Mouse (Mus musculus): ENCODE measurements around the gene Trf. TPM values are rescaled to one million over a fixed set of nuclear protein-coding genes. Genes with fewer than 3 reads are reported as not detected.

The Trf gene
- polyA plus RNA-seq, 1 experiment from 2014 or later = 18.7 TPM

GRCm38 (mm10) chr9:103228370-103229003 lies 1.8 kb downstream of the Trf start:
- Histone ChIP-seq H3K36me3 (ENCODE audit: control insufficient read depth, insufficient read depth, low read length) (no peaks in the 10 kb centered on the region), H3K27ac (ENCODE audit: low read depth, low read length) (no peak overlapping the region), H3K4me1 (ENCODE audit: control insufficient read depth, insufficient read depth, low read length) (no peaks in the 10 kb centered on the region), H3K4me2 (no peak overlapping the region), H3K27me3 (ENCODE audit: control insufficient read depth, insufficient read depth, low read length) (no peaks in the 10 kb centered on the region), H3K9me3 (ENCODE audit: control insufficient read depth, low read length) (no peaks in the 10 kb centered on the region), H3K4me3 (ENCODE audit: low read depth, low read length) (no peak overlapping the region), H3K9ac (ENCODE audit: low read length) (no peak overlapping the region)
- WGBS = 94% methylated on average over 13 of the region's 13 CpGs
- ATAC-seq (ENCODE audit: low FRiP score) (no peak), DNase-seq (ENCODE audit: low spot score, missing footprints) (peak; percentile 79)

- WGBS = 90% methylated on average over 16 of the region's 16 CpGs
- H3K9me3 ChIP-seq (ENCODE audit: control insufficient read depth, low read length) = no peaks in the 10 kb centered on the region
- H3K9ac ChIP-seq (ENCODE audit: low read length) = no peak overlapping the region
- no peak for DNase-seq (ENCODE audit: low spot score, missing footprints)
- no peak for ATAC-seq (ENCODE audit: low FRiP score)
- H3K4me3 ChIP-seq (ENCODE audit: low read depth, low read length) = no peak overlapping the region
- no peaks in the 10 kb centered on the region for H3K4me1 ChIP-seq (ENCODE audit: control insufficient read depth, insufficient read depth, low read length)
- no peak overlapping the region for H3K4me2 ChIP-seq
- no peaks in the 10 kb centered on the region for H3K36me3 ChIP-seq (ENCODE audit: control insufficient read depth, insufficient read depth, low read length)
- no peaks in the 10 kb centered on the region for H3K27me3 ChIP-seq (ENCODE audit: control insufficient read depth, insufficient read depth, low read length)
- no peak overlapping the region for H3K27ac ChIP-seq (ENCODE audit: low read depth, low read length)
Measured at GRCm38 (mm10) chr9:103227760-103228159, 2.5 kb downstream of the Trf start.

DNA sequence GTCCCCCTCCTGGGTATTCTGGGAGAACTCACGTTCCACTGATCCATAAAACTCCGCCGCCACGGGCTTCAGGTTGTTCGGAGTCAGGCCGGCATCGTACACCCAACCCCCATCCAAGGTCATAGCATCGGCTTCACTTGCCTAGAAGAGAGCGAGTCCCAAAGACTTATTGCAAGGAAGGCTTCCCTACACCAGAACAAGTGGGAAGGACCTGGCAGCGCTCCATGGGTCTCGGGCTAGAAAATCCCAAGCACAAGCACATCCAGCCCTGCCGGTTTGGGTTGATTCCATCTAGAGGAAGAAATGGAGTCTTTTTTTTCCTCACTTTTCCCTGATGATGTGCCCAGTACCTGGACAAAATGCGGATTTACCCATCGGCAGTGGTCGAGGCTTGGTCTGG lies 3.4 kb downstream of the Trf start:
- 94% methylated on average over 15 of the region's 15 CpGs for WGBS
- no peak for DNase-seq (ENCODE audit: low spot score, missing footprints)
- Histone ChIP-seq H3K9me3 (ENCODE audit: control insufficient read depth, low read length) (no peaks in the 10 kb centered on the region), H3K9ac (ENCODE audit: low read length) (no peak overlapping the region), H3K27ac (ENCODE audit: low read depth, low read length) (no peak overlapping the region), H3K4me2 (no peak overlapping the region), H3K4me3 (ENCODE audit: low read depth, low read length) (no peak overlapping the region), H3K27me3 (ENCODE audit: control insufficient read depth, insufficient read depth, low read length) (no peaks in the 10 kb centered on the region), H3K36me3 (ENCODE audit: control insufficient read depth, insufficient read depth, low read length) (no peaks in the 10 kb centered on the region), H3K4me1 (ENCODE audit: control insufficient read depth, insufficient read depth, low read length) (no peaks in the 10 kb centered on the region)
- no peak for ATAC-seq (ENCODE audit: low FRiP score)

GRCm38 (mm10) chr9:103225464-103225863 lies 4.8 kb downstream of the Trf start:
- DNase-seq (ENCODE audit: low spot score, missing footprints) = no peak

DNA sequence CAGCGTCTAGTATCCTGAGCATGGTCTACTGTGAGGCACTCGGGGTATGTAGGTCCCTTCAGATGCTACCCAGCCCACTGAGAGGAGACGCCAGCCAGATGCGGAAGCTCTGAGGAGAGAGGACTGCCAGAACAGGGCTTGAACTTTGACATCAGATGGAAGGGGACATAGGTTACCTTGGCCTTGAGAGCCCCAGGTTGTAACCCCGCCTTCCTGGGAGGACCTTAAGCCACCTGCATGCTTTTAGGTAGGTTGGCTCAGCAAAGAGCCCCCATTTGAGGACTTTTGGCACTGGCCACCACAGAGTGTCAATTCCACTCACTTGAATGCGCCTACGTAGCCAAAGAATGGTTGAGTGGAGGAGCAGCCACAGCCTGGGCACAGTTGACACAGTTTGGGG lies 5.5 kb downstream of the Trf start:
- H3K36me3 ChIP-seq (ENCODE audit: control insufficient read depth, insufficient read depth, low read length) = no peaks in the 10 kb centered on the region; the same call in 1 of the 2 replicates
- no peak overlapping the region for H3K4me2 ChIP-seq
- H3K4me3 ChIP-seq (ENCODE audit: low read depth, low read length) = no peak overlapping the region
- ATAC-seq (ENCODE audit: low FRiP score) (no peak), DNase-seq (ENCODE audit: low spot score, missing footprints) (no peak)
- WGBS = 92% methylated on average over 7 of the region's 7 CpGs
- no peak overlapping the region for H3K27ac ChIP-seq (ENCODE audit: low read depth, low read length)
- H3K4me1 ChIP-seq (ENCODE audit: control insufficient read depth, insufficient read depth, low read length) = no peaks in the 10 kb centered on the region
- H3K27me3 ChIP-seq (ENCODE audit: control insufficient read depth, insufficient read depth, low read length) = no peaks in the 10 kb centered on the region
- no peak overlapping the region for H3K9ac ChIP-seq (ENCODE audit: low read length)
- H3K9me3 ChIP-seq (ENCODE audit: control insufficient read depth, low read length) = no peaks in the 10 kb centered on the region

More at GRCm38 (mm10) chr9:103225464-103225863, 4.8 kb downstream of the Trf start:
- Histone ChIP-seq H3K36me3 (ENCODE audit: control insufficient read depth, insufficient read depth, low read length) (no peaks in the 10 kb centered on the region), H3K9me3 (ENCODE audit: control insufficient read depth, low read length) (no peaks in the 10 kb centered on the region), H3K4me2 (no peak overlapping the region), H3K4me3 (ENCODE audit: low read depth, low read length) (no peak overlapping the region), H3K4me1 (ENCODE audit: control insufficient read depth, insufficient read depth, low read length) (no peaks in the 10 kb centered on the region), H3K27me3 (ENCODE audit: control insufficient read depth, insufficient read depth, low read length) (no peaks in the 10 kb centered on the region), H3K27ac (ENCODE audit: low read depth, low read length) (no peak overlapping the region), H3K9ac (ENCODE audit: low read length) (no peak overlapping the region)
- ATAC-seq (ENCODE audit: low FRiP score) = no peak
- WGBS = 71% methylated on average over 3 of the region's 3 CpGs

- Histone ChIP-seq H3K27ac (ENCODE audit: low read depth, low read length) (no peak overlapping the region), H3K4me1 (ENCODE audit: control insufficient read depth, insufficient read depth, low read length) (no peaks in the 10 kb centered on the region), H3K9ac (ENCODE audit: low read length) (no peak overlapping the region), H3K4me2 (no peak overlapping the region), H3K9me3 (ENCODE audit: control insufficient read depth, low read length) (no peaks in the 10 kb centered on the region), H3K27me3 (ENCODE audit: control insufficient read depth, insufficient read depth, low read length) (no peaks in the 10 kb centered on the region), H3K36me3 (ENCODE audit: control insufficient read depth, insufficient read depth, low read length) (no peaks in the 10 kb centered on the region; the same call in 1 of the 2 replicates), H3K4me3 (ENCODE audit: low read depth, low read length) (no peak overlapping the region)
- DNase-seq (ENCODE audit: low spot score, missing footprints) (no peak), ATAC-seq (ENCODE audit: low FRiP score) (no peak)
- 86% methylated on average over 6 of the region's 6 CpGs for WGBS
Measured at GRCm38 (mm10) chr9:103214281-103214680, 16.0 kb downstream of the Trf start.

GRCm38 (mm10) chr9:103213631-103214030 lies 16.6 kb downstream of the Trf start:
- H3K4me1 ChIP-seq (ENCODE audit: control insufficient read depth, insufficient read depth, low read length) = no peaks in the 10 kb centered on the region
- no peak overlapping the region for H3K4me3 ChIP-seq (ENCODE audit: low read depth, low read length)
- no peak overlapping the region for H3K27ac ChIP-seq (ENCODE audit: low read depth, low read length)
- H3K4me2 ChIP-seq = no peak overlapping the region
- H3K36me3 ChIP-seq (ENCODE audit: control insufficient read depth, insufficient read depth, low read length) = no peaks in the 10 kb centered on the region; the same call in 1 of the 2 replicates
- DNase-seq (ENCODE audit: low spot score, missing footprints) (no peak), ATAC-seq (ENCODE audit: low FRiP score) (no peak)
- no peak overlapping the region for H3K9ac ChIP-seq (ENCODE audit: low read length)
- no peaks in the 10 kb centered on the region for H3K9me3 ChIP-seq (ENCODE audit: control insufficient read depth, low read length)
- no peaks in the 10 kb centered on the region for H3K27me3 ChIP-seq (ENCODE audit: control insufficient read depth, insufficient read depth, low read length)
- WGBS = 85% methylated on average over 2 of the region's 2 CpGs

- 84% methylated on average over 28 of the region's 28 CpGs for WGBS
- Histone ChIP-seq H3K4me1 (ENCODE audit: control insufficient read depth, insufficient read depth, low read length) (no peaks in the 10 kb centered on the region), H3K36me3 (ENCODE audit: control insufficient read depth, insufficient read depth, low read length) (no peaks in the 10 kb centered on the region; the same call in 1 of the 2 replicates), H3K27ac (ENCODE audit: low read depth, low read length) (no peak overlapping the region), H3K9ac (ENCODE audit: low read length) (no peak overlapping the region), H3K27me3 (ENCODE audit: control insufficient read depth, insufficient read depth, low read length) (no peaks in the 10 kb centered on the region), H3K4me3 (ENCODE audit: low read depth, low read length) (no peak overlapping the region), H3K9me3 (ENCODE audit: control insufficient read depth, low read length) (no peaks in the 10 kb centered on the region), H3K4me2 (no peak overlapping the region)
- DNase-seq (ENCODE audit: low spot score, missing footprints) (no peak), ATAC-seq (ENCODE audit: low FRiP score) (no peak)
Measured at GRCm38 (mm10) chr9:103212654-103213420, 17.4 kb downstream of the Trf start.

DNA sequence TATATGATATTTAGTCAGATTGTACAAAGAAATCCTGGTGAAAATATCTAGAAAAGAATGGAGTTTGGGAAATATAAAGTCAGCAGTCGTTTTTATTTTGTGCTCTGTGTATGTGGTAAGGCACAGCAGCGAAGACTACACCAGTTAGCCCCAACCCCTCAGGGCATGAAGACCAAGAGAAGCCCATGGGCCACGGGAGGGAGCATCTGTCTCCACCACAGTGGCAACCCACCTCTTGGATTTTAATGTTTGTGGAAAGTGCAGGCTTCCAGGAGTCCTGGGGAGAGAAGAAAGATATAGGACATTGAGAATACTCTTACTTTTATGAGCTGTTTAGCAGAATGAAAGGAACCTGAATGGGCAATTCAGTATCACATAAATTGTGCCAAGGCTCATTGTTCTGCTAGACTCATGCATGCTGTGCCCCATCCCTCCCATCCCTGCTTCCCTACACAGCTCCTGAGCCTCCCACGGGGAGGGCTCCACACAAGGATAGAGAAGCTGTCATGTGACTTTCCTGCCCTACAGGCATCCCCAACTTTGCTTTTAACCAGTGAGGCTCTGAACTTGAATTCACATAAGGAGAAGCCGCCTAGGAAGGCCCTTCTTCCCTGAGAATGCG lies 21.3 kb downstream of the Trf start:
- ATAC-seq (ENCODE audit: low FRiP score) (no peak), DNase-seq (ENCODE audit: low spot score, missing footprints) (no peak)

More for the DNA sequence above, 21.3 kb downstream of the Trf start:
- H3K27ac ChIP-seq (ENCODE audit: low read depth, low read length) = no peak overlapping the region
- H3K27me3 ChIP-seq (ENCODE audit: control insufficient read depth, insufficient read depth, low read length) = no peaks in the 10 kb centered on the region
- no peaks in the 10 kb centered on the region; the same call in 1 of the 2 replicates for H3K36me3 ChIP-seq (ENCODE audit: control insufficient read depth, insufficient read depth, low read length)
- H3K9me3 ChIP-seq (ENCODE audit: control insufficient read depth, low read length) = no peaks in the 10 kb centered on the region
- no peak overlapping the region for H3K4me3 ChIP-seq (ENCODE audit: low read depth, low read length)
- WGBS = 53% methylated on average over 6 of the region's 6 CpGs
- no peaks in the 10 kb centered on the region for H3K4me1 ChIP-seq (ENCODE audit: control insufficient read depth, insufficient read depth, low read length)
- H3K4me2 ChIP-seq = no peak overlapping the region
- H3K9ac ChIP-seq (ENCODE audit: low read length) = no peak overlapping the region
